Mouse (Mus musculus) urinary bladder, postnatal 36 days (tissue): ENCODE data around the gene Ssbp2.
A peak's percentile ranks its signal among the peaks of the same experiment; 100 is the strongest.

ENCODE experiments used
- DNase-seq, 2 experiments: peaks; one replicate each; pipeline ENCODE4 v3.0.0; 2022; ENCODE audit warnings: low spot score in 2 of 2, mixed read lengths in 1 of 2

Gene Ssbp2

GRCm38 (mm10) chr13:91631291-91631799 is 171.3 kb downstream of the Ssbp2 start:
- no peak for DNase-seq

GRCm38 (mm10) chr13:91634123-91634522 is 174.0 kb downstream of the Ssbp2 start:
- no peak for DNase-seq

GRCm38 (mm10) chr13:91635957-91636356 is 175.9 kb downstream of the Ssbp2 start:
- DNase-seq: no peak

- peak; percentile 66 to 78 for DNase-seq
These were observed 176.7 kb downstream of the Ssbp2 start for GRCm38 (mm10) chr13:91636814-91637213.

DNA sequence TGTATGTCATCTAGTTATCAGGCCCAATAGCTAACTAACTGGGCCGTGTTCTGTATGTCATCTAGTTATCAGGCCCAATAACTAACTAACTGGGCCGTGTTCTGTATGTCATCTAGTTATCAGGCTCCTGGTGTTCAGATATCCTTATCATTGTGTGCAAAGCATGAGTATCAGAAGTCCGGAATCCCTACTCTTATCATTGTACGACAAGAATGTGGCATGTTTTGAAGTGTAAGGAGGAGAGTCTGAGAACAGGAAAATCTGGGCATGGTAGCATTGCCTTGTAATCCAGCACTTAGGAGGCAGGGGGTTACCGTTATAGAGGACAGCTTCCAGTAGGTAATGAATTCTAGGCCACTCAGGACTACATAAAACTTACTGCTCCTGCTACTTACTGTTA is 178.8 kb downstream of the Ssbp2 start:
- no peak for DNase-seq

GRCm38 (mm10) chr13:91640219-91640618 is 180.1 kb downstream of the Ssbp2 start:
- no peak for DNase-seq

- DNase-seq: no peak
These were observed 188.2 kb downstream of the Ssbp2 start for GRCm38 (mm10) chr13:91648240-91648639.

DNA sequence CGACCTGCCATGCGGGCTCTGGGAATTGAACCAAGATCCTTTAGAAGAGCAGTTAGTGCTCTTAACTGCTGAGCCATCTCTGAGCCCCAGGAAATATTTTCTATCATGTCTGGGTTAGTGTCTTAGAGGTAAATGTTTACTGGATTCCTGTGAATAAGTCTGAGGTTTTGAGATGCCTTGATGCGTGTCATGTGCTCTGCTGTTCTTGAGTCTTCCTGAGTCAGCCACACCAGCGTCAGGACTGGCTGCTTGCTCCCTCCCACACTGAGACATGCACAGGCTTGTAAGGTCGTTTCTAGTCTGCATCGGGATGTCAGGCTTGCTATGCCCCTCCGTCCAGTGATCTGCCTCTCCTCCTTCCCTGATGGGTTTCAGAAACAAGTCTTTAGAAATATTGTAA is 189.8 kb downstream of the Ssbp2 start:
- peak in 1 of 2 experiments; percentile 5 for DNase-seq

DNA sequence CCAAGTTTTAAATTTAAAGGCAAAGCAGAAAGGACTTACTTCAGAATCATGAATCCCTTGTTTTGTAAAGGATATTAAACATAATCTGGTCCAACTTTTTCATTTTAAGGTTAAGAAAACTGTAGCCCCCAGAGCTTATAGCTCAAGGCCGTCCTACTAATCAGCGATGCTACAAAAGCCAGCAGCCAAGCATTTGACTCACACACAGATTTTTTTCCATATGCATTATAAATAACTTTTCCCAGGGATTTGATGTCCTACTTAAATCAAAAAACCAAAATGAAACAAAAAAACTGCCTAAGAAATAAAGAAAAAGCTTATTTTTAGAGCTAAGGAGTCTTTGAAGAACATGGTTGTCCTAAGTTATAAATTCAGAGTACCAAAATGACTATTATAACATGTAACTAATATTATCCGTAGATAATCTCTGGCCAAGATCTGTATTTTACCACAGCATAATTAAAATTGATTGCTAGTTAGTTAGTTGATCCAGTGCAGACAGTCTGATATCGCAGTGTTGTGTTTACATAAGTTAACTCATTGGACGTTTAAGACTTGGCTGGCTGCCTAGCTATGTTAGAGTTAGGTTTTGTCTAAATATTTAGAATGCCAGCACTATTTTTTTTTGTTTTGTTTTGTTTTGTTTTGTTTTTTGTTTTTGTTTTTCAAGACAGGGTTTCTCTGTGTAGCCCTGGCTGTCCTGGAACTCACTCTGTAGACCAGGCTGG is 201.1 kb downstream of the Ssbp2 start:
- no peak for DNase-seq

DNA sequence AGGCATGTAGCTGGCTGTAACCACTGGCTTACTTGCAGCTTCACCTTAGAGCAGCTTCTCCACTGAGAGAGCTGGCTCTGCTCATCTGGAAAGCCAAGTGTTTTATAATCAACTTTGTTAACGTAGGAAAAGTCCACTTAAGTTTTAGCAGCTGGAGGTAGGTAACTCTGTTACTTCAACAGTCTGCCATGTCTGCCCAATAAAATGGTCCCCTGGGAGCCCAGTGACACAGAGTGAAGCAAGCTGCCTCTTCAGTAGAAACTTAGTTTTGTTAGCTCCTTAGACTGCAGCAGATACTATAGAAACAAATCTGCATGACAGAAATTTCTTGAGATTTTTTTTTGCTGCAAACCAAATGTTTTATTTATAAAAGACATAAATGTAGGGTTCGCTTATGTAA is 202.7 kb downstream of the Ssbp2 start:
- peak in 1 of 2 experiments; percentile 4 for DNase-seq

GRCm38 (mm10) chr13:91673241-91673640 is 213.2 kb downstream of the Ssbp2 start:
- DNase-seq: no peak

GRCm38 (mm10) chr13:91680764-91681437 is 220.8 kb downstream of the Ssbp2 start:
- no peak for DNase-seq

GRCm38 (mm10) chr13:91681474-91681873 is 221.4 kb downstream of the Ssbp2 start:
- DNase-seq: no peak

DNA sequence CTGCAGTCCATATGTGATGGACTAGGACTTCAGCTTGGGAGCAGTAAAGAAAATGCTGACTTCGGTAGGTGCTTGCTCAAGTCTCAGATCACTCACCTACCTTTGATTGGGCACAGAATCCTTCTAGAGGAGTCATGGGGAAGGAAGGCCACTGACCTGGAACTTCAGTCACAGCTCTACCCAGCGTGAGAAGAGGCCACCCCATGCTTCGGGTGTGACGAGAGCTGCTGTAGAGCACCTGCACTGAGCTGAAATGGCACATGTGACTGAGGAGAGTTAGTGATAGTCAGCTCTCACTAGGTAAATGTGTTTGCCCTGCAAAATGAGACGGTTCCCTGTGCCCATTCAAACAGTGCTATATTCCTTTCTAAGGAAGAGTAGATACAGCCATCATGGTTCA is 230.0 kb downstream of the Ssbp2 start:
- DNase-seq: no peak

GRCm38 (mm10) chr13:91693615-91694014 is 233.5 kb downstream of the Ssbp2 start:
- no peak for DNase-seq

GRCm38 (mm10) chr13:91695406-91695805 is 235.3 kb downstream of the Ssbp2 start:
- DNase-seq: no peak

DNA sequence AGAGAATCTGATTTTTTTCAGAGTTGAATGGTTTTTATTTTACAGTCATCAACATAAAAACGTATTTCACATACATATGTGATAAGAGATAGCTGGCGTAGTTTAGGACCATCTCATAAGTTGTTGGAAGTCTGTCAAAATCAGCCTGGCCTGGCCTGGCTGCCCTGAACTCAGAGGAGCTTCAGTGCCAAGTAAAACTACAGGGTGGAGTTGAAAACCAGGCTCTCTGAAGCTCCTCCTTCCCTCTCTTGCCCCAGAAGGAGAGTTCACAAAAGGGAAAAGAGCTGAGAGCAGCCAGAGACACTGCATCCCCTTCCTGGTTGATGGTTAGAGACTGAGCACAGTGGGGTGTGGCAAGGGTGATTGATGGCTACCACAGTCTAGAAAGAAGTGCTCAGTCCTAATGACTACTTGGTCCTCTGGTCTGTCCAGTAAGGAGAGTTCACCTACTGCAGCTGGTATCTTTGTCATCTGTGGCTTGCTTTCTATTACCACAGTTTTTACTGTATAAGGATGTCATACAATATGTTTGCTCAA is 236.1 kb downstream of the Ssbp2 start:
- DNase-seq: peak in 1 of 2 experiments; percentile 11

DNA sequence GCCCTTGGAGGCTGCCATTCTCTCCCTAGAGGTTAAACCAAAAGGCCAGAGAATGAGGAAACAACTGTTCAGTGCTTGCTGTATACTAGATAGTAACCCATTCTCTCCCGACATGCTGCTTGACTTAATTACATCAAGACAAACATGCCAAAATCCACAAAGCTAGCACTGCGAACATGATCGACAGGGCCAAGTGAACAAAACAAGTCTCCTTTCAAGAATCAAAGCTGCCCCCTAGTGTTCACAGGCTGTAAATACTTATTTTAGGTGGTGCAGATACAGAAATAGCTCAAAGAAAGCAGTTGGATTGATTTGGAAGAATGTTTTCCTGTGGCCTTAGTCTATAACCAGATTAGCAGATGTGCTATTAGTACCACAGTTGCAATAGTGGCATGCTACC is 236.9 kb downstream of the Ssbp2 start:
- no peak for DNase-seq

DNA sequence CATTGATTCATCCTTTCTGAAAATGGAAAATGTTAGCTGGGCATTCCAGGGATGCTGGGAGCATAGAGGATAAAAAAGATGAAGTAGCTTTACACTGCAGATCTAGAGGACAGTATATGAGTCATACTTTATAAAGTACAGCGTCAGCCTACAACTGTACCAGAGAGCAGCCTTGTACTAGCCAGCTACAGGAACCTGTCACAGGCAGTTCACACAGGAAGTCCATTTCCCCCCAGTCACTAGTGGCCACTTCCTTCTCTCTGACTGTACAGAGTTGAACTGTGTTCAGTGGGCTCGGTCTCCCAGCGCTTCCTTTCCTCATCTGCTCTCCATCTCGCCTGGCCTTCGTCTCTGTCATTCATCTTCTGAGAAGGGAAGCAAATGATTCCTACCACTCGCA is 242.3 kb downstream of the Ssbp2 start:
- no peak for DNase-seq

DNA sequence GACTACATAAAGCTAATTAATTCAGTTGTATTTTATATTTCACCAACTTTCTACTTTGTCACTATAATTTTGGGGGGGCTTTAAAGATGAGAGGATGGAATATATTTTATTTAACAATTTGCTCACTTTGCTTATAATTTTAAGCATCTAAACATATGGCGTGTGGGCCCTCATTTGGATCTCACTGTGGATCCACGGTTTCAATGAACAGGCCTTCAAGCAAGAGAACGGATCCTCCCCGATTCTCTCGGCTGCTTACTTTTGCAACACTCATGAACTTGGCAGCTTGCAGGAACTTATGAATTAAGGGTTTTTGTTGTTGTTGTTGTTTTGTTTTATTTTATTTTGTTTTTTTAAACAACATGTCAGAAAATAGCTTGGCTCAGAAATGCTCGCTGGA is 259.4 kb downstream of the Ssbp2 start:
- DNase-seq: no peak

- DNase-seq: no peak
These were observed 263.1 kb downstream of the Ssbp2 start for GRCm38 (mm10) chr13:91723108-91723735.

DNA sequence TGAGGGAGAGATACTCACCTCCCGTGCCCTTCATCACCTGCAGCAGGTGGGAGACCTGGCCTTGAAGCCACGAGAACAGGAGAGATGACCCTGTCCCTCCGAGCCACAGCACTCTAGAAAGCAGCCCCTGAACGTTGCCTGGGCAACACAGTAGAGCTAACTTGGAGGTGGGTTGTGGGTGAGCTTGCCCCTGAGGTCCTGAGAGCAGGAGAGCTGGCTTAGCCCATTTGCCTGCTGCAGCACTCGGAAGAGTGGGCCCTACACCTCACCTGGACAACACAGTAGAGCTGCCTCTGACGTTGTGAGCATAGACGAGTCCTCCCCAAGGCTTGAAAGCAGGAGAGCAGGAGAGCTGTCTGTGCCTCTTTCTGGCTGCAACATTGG is 263.6 kb downstream of the Ssbp2 start:
- DNase-seq: no peak
